Mouse (Mus musculus) gastrocnemius, postnatal 25 days (tissue): ENCODE measurements at regions not wholly inside any gene's neighbourhood (a gene's known extent, or its start where the extent isn't known, plus 50 kb on each side); places are given as distances from the start of the nearest gene placed in this dataset.

ENCODE experiments used
- DNase-seq: peaks from one replicate; pipeline ENCODE4 v3.0.0; 2022

GRCm38 (mm10) chr16:78156138-78156875 is 145.0 kb upstream of the Cxadr start:
- DNase-seq, result peak; percentile 24

- DNase-seq, result no peak
Observed at GRCm38 (mm10) chr16:78153899-78154605, 147.2 kb upstream of the Cxadr start.

GRCm38 (mm10) chr16:78144146-78144545 is 157.1 kb upstream of the Cxadr start:
- DNase-seq, result no peak

- no peak for DNase-seq
Observed at GRCm38 (mm10) chr16:78135501-78135900, 165.8 kb upstream of the Cxadr start.

- no peak for DNase-seq
Observed at GRCm38 (mm10) chr16:78134531-78134930, 166.8 kb upstream of the Cxadr start.

- no peak for DNase-seq
Observed at GRCm38 (mm10) chr16:78121668-78122067, 179.6 kb upstream of the Cxadr start.

GRCm38 (mm10) chr16:78120346-78120899 is 180.9 kb upstream of the Cxadr start:
- no peak for DNase-seq

GRCm38 (mm10) chr16:78104246-78104645 is 197.0 kb upstream of the Cxadr start:
- DNase-seq, result no peak

GRCm38 (mm10) chr16:78101415-78102326 is 199.6 kb upstream of the Cxadr start:
- peak; percentile 35 for DNase-seq

GRCm38 (mm10) chr16:78099842-78100241 is 201.4 kb upstream of the Cxadr start:
- DNase-seq, result no peak

- DNase-seq, result no peak
Observed at GRCm38 (mm10) chr16:78099114-78099513, 202.2 kb upstream of the Cxadr start.

GRCm38 (mm10) chr16:78098555-78098954 is 202.7 kb upstream of the Cxadr start:
- DNase-seq, result no peak

- no peak for DNase-seq
Observed at GRCm38 (mm10) chr16:78096571-78096970, 204.7 kb upstream of the Cxadr start.

- no peak for DNase-seq
Observed at GRCm38 (mm10) chr16:78090155-78090554, 211.1 kb upstream of the Cxadr start.

GRCm38 (mm10) chr16:78067532-78068118 is 233.7 kb upstream of the Cxadr start:
- DNase-seq, result no peak

- no peak for DNase-seq
Observed at GRCm38 (mm10) chr16:78060516-78060915, 240.8 kb upstream of the Cxadr start.

- DNase-seq, result no peak
Observed at GRCm38 (mm10) chr16:78057549-78057948, 243.7 kb upstream of the Cxadr start.

- no peak for DNase-seq
Observed at GRCm38 (mm10) chr16:78052133-78052532, 249.2 kb upstream of the Cxadr start.

GRCm38 (mm10) chr16:78040149-78040920 is 261.0 kb upstream of the Cxadr start:
- DNase-seq, result no peak

GRCm38 (mm10) chr16:78019605-78020285 is 281.5 kb upstream of the Cxadr start:
- no peak for DNase-seq

GRCm38 (mm10) chr16:78015401-78015800 is 285.9 kb upstream of the Cxadr start:
- DNase-seq, result no peak
